12 mouse cellular contexts compared by ENCODE assay signal in genomic region chr5:115266340-115266739, GRCm38 (mm10). TPM values are rescaled to one million over a fixed set of nuclear protein-coding genes. Genes with fewer than 3 reads are reported as not detected.
DNase-seq lines count a peak whose midpoint lies in the region; ATAC-seq and TF ChIP-seq lines count a peak whose summit lies in the region.
"Had no signal": no experiment of that assay in that cellular context is flagged by ENCODE, and none has a peak within 500 bp of the region (broad histone marks: within the 10 kb centered on the region; RNA-seq: fewer than 3 reads in every experiment).

No protein-coding gene starts in this region.

- no peaks in the 10 kb centered on the region for H3K9me3 ChIP-seq in heart, embryonic 12.5 days (replicated peaks)
- no peaks in the 10 kb centered on the region for H3K9me3 ChIP-seq in megakaryocyte, embryonic 14.5 days
- H3K9me3 ChIP-seq: forebrain, embryonic 12.5 days had no signal

- TF ChIP-seq CTCF in liver, adult 2 months (IDR thresholded peaks at IDR 0.05; ENCODE audit: low read depth, low read length) = no peak

- peak overlapping the region; percentile 40 for H3K4me2 ChIP-seq in heart, embryonic 12.5 days
- H3K4me2 ChIP-seq: forebrain, embryonic 12.5 days had no signal

- ATAC-seq in heart, embryonic 12.5 days (ENCODE audit: insufficient number of reproducible peaks, low FRiP score) = no peak
- ATAC-seq in megakaryocyte, adult 5-6 weeks (ENCODE audit: poor library complexity, severe bottlenecking) = no peak
- ATAC-seq: activated CD4-positive, CD25-positive, alpha-beta regulatory T cell, adult 4 months; hindbrain, embryonic 16.5 days had no signal

- 0 out of 2 replicates have a peak overlapping the region, but pooled peaks have one; percentile 20 for H3K9ac ChIP-seq in heart, embryonic 12.5 days
- peak overlapping the region; percentile 4; the same call in 1 of the 2 replicates for H3K9ac ChIP-seq in liver, adult 2 months (ENCODE audit: low read depth, low read length)
- H3K9ac ChIP-seq: forebrain, embryonic 12.5 days had no signal

- peak overlapping the region; percentile 85 for H3K27ac ChIP-seq in heart, embryonic 12.5 days (ENCODE audit: poor library complexity, severe bottlenecking)
- no peak overlapping the region for H3K27ac ChIP-seq in liver, adult 2 months (replicated peaks; ENCODE audit: insufficient read depth, low read depth, low read length)
- H3K27ac ChIP-seq: forebrain, embryonic 12.5 days had no signal

- peaks cover 75% of the 10 kb centered on the region for H3K4me1 ChIP-seq in heart, embryonic 12.5 days (replicated peaks)
- H3K4me1 ChIP-seq in megakaryocyte, embryonic 14.5 days = peaks cover 88% of the 10 kb centered on the region
- peaks cover 37% of the 10 kb centered on the region for H3K4me1 ChIP-seq in liver, adult 2 months (ENCODE audit: control insufficient read depth, insufficient read depth, low read length)

- H3K36me3 ChIP-seq in heart, embryonic 12.5 days = peaks cover 26% of the 10 kb centered on the region
- peaks cover 76% of the 10 kb centered on the region for H3K36me3 ChIP-seq in megakaryocyte, embryonic 14.5 days (replicated peaks; ENCODE audit: low read length)
- peaks cover 3% of the 10 kb centered on the region; the same call in 1 of the 2 replicates for H3K36me3 ChIP-seq in liver, adult 2 months (ENCODE audit: control insufficient read depth, insufficient read depth, low read length)

- DNase-seq in heart, adult 18-20 months = no peak
- no peak for DNase-seq in liver, adult 2 months (ENCODE audit: extremely low read depth, low read depth, low spot score)
- no peak for DNase-seq in retina, embryonic 14.5 days (ENCODE audit: low spot score)
- no peak for DNase-seq in ovary, postnatal 10 days (ENCODE audit: low spot score)
- DNase-seq: cerebellum, adult 9-10 months; lung, postnatal 4 days had no signal

- no peak for TF ChIP-seq POLR2A in liver, adult 2 months (IDR thresholded peaks at IDR 0.05; ENCODE audit: extremely low read depth, insufficient read depth, low read length)

- H3K27me3 ChIP-seq in heart, embryonic 12.5 days (replicated peaks) = no peaks in the 10 kb centered on the region
- no peaks in the 10 kb centered on the region for H3K27me3 ChIP-seq in megakaryocyte, embryonic 14.5 days (replicated peaks)
- H3K27me3 ChIP-seq in liver, adult 2 months (ENCODE audit: control insufficient read depth, insufficient read depth, low read length) = no peaks in the 10 kb centered on the region
- H3K27me3 ChIP-seq: forebrain, embryonic 12.5 days had no signal

- H3K4me3 ChIP-seq in heart, embryonic 12.5 days = no peak overlapping the region
- peak overlapping the region; percentile 83 for H3K4me3 ChIP-seq in megakaryocyte, embryonic 14.5 days (replicated peaks)
- no peak overlapping the region for H3K4me3 ChIP-seq in liver, adult 2 months (ENCODE audit: insufficient read depth, low read depth, low read length)
- H3K4me3 ChIP-seq: forebrain, embryonic 12.5 days had no signal

- WGBS in heart, embryonic 12.5 days = 78% methylated on average over 5 of the region's 5 CpGs
- WGBS in liver, adult 2 months = 82% methylated on average over 5 of the region's 5 CpGs

- H3K79me2 ChIP-seq in liver, adult 2 months (ENCODE audit: control insufficient read depth, insufficient read depth, low read length) = peaks cover 62% of the 10 kb centered on the region

RNA-seq across cellular contexts. Expression of gene Rnf10, which starts 6.4 kb away (rescaled TPM):
- polyA plus RNA-seq in heart, embryonic 12.5 days (2016; fragmentation: Nextera tagmentation; extraction: Ambion mirVana) = 152 and 175 TPM in 2 replicates
- 100 to 1,000 TPM; 373 to 434 TPM for total RNA-seq in heart, adult 18-20 months (2021)
- 127 and 382 TPM in 2 replicates for polyA plus RNA-seq in megakaryocyte, embryonic 14.5 days (2012; ENCODE audit: insufficient read depth, low replicate concordance)
- 50.9 and 55.4 TPM in 2 replicates for total RNA-seq in megakaryocyte, adult 5-6 weeks (2015)
- 55.9 and 78.3 TPM in 2 replicates for total RNA-seq in megakaryocyte, adult 5-6 weeks (2017)
- 32.1 and 42.9 TPM in 2 replicates for total RNA-seq in liver, adult 2 months (2014; rRNA removed)
- polyA plus RNA-seq in liver, adult 2 months (2012; rRNA removed) = 79.2 and 81.3 TPM in 2 replicates

RNA-seq across cellular contexts. Expression of gene Coq5, which starts 13.1 kb away (rescaled TPM):
- polyA plus RNA-seq in heart, embryonic 12.5 days (2016; fragmentation: Nextera tagmentation; extraction: Ambion mirVana) = 76.0 and 79.9 TPM in 2 replicates
- total RNA-seq in heart, adult 18-20 months (2021) = 100 to 1,000 TPM; 150 to 174 TPM
- 8.3 and 12.6 TPM in 2 replicates for polyA plus RNA-seq in megakaryocyte, embryonic 14.5 days (2012; ENCODE audit: insufficient read depth, low replicate concordance)
- 8.7 and 10.9 TPM in 2 replicates for total RNA-seq in megakaryocyte, adult 5-6 weeks (2015)
- 27.3 and 27.8 TPM in 2 replicates for total RNA-seq in megakaryocyte, adult 5-6 weeks (2017)
- 20.7 and 24.6 TPM in 2 replicates for total RNA-seq in liver, adult 2 months (2014; rRNA removed)
- polyA plus RNA-seq in liver, adult 2 months (2012; rRNA removed) = 13.7 and 13.9 TPM in 2 replicates

RNA-seq across cellular contexts. Expression of gene Pop5, which starts 30.7 kb away (rescaled TPM):
- 63.2 and 68.6 TPM in 2 replicates for polyA plus RNA-seq in heart, embryonic 12.5 days (2016; fragmentation: Nextera tagmentation; extraction: Ambion mirVana)
- 10 to 100 TPM; 35.6 to 37.4 TPM for total RNA-seq in heart, adult 18-20 months (2021)
- 51.5 and 56.1 TPM in 2 replicates for polyA plus RNA-seq in megakaryocyte, embryonic 14.5 days (2012; ENCODE audit: insufficient read depth, low replicate concordance)
- 61.7 and 74.6 TPM in 2 replicates for total RNA-seq in megakaryocyte, adult 5-6 weeks (2015)
- 30.9 and 81.2 TPM in 2 replicates for total RNA-seq in megakaryocyte, adult 5-6 weeks (2017)
- total RNA-seq in liver, adult 2 months (2014; rRNA removed) = 56.2 and 59.2 TPM in 2 replicates
- polyA plus RNA-seq in liver, adult 2 months (2012; rRNA removed) = 70.3 and 91.0 TPM in 2 replicates

RNA-seq across cellular contexts. Expression of gene Dynll1, which starts 34.5 kb away (rescaled TPM):
- 1,319 and 1,320 TPM in 2 replicates for polyA plus RNA-seq in heart, embryonic 12.5 days (2016; fragmentation: Nextera tagmentation; extraction: Ambion mirVana)
- total RNA-seq in heart, adult 18-20 months (2021) = 10 to 100 TPM; 95.3 to 98.8 TPM
- 552 and 565 TPM in 2 replicates for polyA plus RNA-seq in megakaryocyte, embryonic 14.5 days (2012; ENCODE audit: insufficient read depth, low replicate concordance)
- 646 and 659 TPM in 2 replicates for total RNA-seq in megakaryocyte, adult 5-6 weeks (2015)
- total RNA-seq in megakaryocyte, adult 5-6 weeks (2017) = 318 and 344 TPM in 2 replicates
- total RNA-seq in liver, adult 2 months (2014; rRNA removed) = 13.1 and 24.1 TPM in 2 replicates
- 24.3 and 25.8 TPM in 2 replicates for polyA plus RNA-seq in liver, adult 2 months (2012; rRNA removed)
